Mouse (Mus musculus) heart, postnatal 10 days (tissue): ENCODE measurements around the gene Crygs. TPM values are rescaled to one million over a fixed set of nuclear protein-coding genes. Genes with fewer than 3 reads are reported as not detected.

ENCODE experiments used
- DNase-seq, 2 experiments: peaks; one replicate each; pipeline ENCODE4 v3.0.0; 2021
- intact Hi-C: fragments of 180-260 bp; cut with DNase I; formaldehyde crosslinking; loops from one replicate; pipeline ENCODE4 v1.15.1; 2025
- total RNA-seq, 2 experiments: library from RNA; stranded (reverse); gene quantifications; 2 replicates each; pipeline ENCODE4 v1.2.3; 2021

The Crygs gene
- total RNA-seq, result not detected

DNA sequence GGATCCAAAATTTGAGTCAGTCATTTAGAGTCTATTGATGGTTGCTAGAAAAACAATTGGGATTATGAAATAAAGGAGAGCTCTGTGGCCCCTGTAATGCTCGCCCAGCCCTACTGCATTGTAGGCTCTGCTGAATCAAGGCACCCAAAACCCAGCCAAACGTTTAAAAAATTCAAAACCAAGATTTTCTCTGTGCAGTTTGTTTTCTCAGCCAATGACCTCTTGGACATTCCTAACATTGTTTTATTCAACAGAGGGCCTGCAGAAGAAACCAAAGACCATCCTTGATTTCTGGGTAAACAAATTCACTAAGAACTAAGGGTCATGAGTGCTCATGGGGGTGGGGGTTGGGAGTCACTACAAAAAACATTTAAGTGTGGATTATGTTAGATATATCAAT is at the start of gene Crygs:
Crygs (minus strand) TSS at position 101 of the 400 bp plus-strand sequence.
- no peak for DNase-seq
- intact Hi-C loops, result no loop called here

DNA sequence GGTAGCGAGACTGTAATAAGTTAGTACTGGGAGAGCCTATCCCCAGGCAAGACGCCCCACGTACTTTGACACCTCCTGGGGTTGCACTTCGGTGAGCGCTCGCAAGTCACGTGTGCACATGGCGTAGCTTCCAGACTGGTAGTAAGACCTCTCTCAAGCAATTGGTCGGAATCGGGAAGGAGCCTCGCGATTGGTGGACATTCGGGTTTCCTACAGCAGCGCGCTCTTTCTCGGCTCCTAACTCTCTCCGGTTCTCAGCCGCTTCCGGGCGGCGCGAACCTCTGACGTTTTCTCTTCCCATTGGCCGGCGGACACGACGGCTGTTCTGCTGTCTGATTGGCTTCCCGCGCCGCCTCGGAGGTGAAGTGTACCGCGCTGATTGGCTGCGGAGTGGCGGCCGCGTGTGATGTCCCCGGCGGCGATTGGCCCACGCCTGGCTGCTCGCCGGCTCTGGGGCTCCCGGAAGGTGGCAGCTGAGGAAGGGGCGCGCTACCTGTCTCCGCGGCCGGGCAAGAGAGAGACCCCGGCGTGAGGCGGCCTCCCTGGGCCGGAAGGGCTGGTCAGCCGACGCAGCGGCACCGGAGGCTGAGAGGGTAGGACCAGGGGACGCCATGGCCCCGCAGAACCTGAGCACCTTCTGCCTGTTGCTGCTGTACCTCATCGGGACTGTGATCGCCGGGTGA is 46.2 kb upstream of the Crygs start, which contains the start of the genes Tbccd1 and Dnajb11:
Tbccd1 (minus strand) TSS at position 239 of the 683 bp plus-strand sequence.
Dnajb11 (plus strand) TSS at position 415 of the 683 bp plus-strand sequence.
- peak; percentile 99 to 100 for DNase-seq
- intact Hi-C loops, result loop anchor here (5.0 kb wide), 1 partner anchor 270 kb away; the partner anchor contains the start of gene Rfc4

DNA sequence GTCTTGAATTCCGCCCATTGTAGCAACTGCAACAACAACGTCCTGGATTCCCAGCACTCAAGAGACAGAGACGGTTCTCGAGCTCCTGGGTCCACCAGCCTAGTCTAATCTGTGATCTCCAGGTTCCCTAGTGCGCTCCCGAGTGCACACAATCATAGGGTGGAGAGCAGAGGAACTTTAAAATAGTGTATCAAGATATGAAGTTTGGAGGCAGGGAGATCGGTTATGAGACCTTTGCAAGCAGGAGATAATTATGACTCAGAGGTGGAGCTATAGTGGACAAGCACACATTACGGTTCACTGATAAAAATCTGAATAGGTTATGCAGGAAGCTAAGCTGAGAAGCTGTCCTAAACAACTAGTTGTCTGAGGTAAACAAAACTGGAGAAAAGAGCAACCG is 45.4 kb upstream of the Crygs start:
- intact Hi-C loops, result loop anchor here (5.0 kb wide), 1 partner anchor 271 kb away; the partner anchor contains the start of gene Rfc4
- no peak for DNase-seq

DNA sequence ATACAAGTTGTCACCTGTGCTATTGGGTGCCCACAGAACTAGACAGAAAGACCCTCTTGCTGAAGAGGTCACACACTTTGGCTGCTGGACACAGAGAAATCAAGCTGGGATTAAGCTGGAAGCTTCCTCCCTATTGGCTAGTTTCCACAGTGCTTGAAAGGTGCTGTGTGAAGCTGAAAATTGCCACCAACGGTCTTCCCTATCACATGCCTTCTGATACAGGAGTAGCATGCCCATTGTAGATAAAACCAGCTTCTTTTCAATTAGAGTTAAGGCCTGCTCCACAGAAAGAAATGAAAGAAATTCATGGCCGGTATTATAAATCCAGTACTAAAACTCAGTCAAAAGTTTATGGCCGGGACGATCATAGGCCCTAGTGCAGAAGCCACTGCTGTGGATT is 41.3 kb upstream of the Crygs start:
- DNase-seq, result no peak
- intact Hi-C loops, result no loop called here

DNA sequence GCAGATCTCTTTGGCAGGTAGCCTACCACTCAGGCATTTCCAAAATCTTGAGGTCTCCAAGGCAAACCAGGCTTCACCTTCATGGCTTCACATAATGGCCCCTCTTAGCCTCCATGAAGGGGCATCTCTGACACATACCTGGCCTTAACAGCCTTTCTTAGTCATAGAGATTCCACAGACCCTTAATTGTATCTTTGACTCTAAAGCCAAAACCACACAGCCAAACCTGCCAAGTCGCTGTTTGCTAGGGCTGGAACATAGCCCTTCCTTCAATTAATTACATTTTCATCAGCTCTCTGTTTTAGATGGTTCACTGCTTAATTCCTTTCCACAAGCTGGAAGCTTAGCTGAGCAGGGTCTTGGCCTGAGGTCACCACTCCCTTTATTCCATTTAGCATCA is 37.0 kb upstream of the Crygs start:
- intact Hi-C loops, result no loop called here
- DNase-seq, result no peak

DNA sequence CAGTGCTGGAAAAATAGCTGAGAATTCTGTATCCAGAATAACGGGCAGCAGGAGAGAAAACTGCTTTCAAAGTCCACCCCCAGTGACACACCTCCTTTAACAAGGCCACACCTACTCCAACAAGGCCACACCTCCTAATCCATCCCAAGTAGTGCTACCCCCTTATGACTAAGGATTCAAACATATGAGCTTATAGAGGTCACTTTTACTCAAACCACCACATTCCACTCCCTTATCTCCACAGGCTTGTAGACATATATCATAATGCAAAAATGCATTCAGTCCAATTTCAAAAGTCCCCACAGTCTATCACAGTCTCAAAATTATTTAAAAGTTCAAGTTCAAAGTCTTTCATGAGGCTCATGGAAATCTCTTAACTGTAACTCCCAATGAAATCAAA is 36.3 kb upstream of the Crygs start:
- intact Hi-C loops, result no loop called here
- no peak for DNase-seq

DNA sequence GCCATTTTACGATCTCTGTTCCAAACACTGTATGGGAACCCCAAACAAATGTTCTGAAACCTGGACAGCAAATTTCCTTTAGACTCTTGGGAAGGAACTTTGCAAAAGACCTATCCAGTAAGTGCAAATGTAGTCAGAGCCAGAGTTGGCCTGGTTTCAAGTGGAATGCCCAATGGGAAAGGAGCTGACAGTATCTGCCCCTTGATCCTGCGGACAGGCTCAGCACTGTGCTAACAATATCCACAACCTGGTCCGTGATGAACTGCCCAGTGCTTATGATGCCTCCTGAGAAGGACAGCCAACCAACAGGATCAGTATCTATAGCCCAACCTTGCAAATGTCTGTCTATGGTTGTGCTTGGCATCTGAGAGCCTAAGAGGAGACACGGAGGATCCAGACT is 34.1 kb upstream of the Crygs start:
- intact Hi-C loops, result no loop called here
- no peak for DNase-seq

DNA sequence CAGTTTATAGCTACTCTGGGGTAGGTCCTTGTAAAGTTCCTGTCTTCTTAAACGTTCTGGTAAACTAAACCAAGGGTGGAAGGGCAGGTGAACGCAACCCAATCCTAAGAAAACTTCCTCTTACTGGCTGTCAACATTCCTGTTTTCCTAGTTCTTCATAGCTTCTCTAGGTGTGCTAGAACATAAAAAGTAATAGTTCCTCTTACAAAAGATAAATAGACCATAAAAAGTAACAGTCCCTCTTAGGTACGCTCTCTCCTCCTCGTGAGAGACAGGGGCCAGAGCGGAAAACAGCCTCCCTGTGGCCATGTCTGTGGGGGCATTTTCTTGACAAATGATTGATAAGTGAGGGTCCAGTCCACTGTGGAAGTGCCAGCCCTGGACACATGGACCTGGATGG is 33.5 kb upstream of the Crygs start:
- intact Hi-C loops, result no loop called here
- no peak for DNase-seq

DNA sequence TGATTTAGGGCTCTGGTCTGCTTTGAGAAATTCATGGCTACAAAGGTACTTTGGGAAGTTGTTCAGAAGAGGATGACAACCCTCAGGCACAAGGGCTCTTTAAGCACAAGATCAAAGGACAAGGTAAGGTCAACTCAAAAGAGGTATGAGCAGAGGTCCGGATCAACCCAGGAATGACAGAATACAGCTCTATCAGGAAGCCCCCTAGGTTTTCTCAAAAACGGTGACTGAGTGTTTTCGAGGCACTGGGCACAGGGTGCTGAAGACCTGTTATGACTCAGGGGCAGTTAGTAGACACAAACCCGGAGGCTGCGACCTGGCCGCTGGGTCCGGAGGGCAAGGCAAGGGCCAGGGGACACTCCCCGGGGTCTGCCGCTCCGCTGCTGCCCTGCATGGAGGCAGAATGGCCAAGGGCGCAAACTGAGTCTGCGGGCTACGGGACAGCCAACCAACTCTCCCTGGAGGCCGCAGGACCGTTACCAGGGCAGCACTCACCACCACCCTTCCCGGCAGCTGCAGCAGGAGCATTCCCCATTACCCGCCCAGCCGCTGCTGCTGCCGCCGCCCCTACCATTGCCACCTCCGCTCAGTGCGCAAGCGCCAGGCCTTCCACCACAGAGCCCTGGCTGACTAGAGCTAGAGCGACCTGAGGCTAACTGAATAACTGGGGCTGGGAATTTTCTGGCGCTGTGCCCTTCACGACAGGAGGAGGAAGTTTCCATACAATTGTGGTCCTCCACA is 32.9 kb upstream of the Crygs start:
- intact Hi-C loops, result no loop called here
- peak; percentile 88 to 91 for DNase-seq

DNA sequence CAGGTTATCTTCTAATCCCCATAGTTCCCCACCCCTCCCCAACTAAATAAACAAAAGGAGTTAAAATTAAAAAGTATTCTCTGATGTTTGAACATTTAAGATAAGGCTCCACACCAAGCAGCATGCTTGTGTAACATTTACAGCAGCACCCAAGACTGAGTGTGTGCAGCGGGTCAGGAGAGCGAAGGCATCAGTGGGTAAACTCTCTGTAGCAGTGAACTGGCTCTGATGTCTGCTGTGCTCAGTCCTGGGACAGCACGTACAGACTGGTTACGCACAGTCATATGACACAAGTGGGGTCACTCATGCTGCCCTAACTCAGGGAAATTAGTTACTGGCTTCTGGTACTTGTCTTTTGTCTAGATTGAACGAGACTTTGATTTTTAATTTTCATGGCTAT is 31.5 kb upstream of the Crygs start:
- DNase-seq, result no peak
- intact Hi-C loops, result no loop called here

DNA sequence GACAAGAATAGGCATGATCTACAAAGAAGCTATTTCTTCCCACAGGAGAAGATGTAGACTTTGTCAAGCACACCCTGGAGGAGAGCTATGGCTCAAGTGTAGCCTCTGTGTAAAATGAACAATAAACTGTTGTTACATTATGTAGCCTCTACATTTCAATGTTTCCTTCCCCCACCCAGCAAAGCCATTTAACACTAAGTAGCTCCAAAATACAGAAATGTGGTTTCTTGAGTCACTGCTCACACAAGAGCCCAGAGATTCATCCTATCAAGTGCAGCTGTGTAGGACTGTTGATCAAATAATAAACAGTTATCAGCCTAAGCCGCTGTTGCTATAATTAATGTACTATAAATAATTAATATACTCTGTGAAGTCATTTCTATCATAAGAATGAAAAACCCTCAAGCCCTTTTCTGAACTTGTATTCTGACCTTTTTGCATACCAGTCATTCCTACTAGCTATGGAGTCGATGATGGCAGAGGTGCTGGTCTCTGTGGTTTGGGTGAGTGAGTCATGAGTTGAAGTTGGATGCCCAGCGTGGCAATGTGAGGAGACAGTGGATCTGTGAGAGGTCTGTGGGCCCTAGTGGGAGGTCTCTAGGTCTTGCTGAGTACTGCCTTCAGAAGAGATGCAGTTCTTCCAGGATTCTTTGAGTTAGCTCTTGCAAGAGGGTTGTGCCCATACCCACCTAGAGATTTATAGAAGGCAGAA is 27.9 kb upstream of the Crygs start:
- DNase-seq, result no peak
- intact Hi-C loops, result no loop called here

DNA sequence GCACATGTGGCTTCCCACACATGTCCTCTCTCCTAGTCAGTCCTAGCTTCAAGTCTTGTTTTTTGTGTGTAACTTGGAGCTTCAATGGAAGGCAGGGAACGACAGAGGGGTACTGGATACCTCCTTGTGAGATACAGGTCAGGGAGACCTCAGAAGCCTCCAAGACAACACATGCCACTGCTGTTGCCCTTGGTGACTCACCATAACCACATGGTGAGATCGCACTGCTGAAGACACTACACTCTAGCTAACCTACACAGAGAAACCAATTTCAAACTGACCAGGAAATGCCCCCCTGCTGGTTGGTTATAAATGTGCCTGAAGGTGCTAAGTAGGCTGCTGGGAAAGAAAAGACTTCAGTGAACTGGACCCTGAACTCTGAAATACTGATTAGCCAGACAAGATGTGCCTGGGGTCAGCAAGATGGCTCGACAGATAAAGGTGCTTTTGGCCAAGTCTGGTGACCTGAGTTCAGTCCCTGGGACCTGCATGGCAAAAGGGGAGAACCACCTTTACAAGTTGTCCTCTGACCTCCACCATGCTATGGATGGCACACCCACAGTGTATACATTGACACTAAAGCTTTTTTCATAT is 21.7 kb upstream of the Crygs start:
- intact Hi-C loops, result no loop called here
- no peak for DNase-seq

DNA sequence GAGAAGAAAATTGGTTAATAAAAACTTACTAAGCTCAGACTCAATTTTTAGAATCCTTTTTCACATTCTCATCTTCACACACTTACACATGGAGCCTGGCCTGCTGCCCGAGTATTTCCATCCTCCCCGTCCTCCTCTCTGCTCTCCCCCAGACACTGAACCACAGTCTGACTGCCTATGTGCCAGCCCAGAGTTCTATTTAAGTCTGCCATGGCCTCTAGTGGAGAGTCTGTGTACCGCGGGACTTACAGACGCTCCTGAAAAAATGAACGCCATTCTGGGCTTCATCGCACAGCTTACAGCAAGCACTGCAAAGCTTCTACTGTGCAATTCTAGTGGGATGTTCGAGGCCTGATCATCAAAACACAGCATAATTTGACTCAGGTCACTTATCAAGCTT is 9.4 kb upstream of the Crygs start:
- intact Hi-C loops, result no loop called here
- DNase-seq, result no peak

DNA sequence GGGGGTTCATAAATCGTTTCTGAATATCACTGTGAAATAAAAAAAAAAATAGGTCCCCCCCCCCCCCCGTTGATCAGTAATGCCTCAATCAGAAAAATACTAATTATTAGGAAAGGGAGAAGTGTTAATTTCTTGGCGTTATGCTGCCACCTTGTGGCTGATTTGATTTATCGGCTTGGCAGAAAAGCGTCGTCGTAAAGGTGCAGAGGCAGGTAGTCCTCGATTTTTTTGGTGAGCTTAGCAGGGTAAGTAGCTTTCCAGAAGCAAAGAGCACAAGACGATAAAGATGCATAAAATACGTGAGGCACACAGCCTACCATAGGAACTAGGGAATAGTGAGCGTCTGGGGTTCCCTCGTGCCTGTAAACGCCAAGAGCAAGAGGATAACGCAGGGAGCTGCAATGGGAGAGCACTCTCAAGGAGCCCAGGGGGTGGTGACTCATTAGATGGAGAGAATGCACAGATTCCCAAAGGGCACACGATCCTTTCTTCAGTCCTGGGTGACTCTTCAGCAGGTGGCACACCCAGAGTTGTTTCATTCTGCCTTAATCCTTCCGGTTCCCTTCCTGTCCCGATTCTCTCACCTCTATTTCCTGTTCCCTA is 3.8 kb downstream of the Crygs start:
- intact Hi-C loops, result loop anchor here (1.0 to 2.0 kb wide), 2 partner anchors 243 to 505 kb away; no protein-coding TSS in a partner anchor
- DNase-seq, result peak; percentile 48 to 72

DNA sequence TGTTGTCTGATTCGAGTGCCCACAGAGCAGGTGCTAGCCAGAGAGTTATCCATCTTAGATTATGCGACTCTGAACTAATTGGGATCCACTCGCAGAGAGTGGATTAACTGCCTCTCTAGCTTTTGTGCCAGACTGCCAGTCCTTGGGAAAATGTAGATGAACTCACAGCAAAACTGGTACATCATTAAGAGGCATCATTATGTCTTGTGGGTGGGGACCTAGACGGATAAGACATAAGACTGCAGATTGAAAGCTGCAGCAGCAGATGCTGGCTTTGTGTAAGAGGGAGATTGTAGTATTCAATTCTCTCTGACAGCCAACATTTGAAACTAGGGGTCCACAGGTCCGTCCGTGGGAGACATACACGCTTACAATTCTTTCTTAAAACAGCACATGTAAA is 8.6 kb downstream of the Crygs start:
- intact Hi-C loops, result no loop called here
- no peak for DNase-seq

DNA sequence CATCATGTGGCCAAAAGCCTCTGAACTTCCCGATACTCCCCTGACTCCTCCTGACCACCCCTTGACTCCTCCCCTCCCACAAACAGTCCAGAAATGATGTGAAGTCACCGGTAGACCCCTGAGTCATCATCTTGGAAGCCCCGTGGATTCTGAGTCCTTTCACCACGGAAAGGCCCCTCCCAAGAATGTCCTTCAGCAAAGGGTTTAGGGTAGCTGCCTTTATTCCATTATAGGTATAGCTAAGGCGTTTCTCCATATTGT is 10.6 kb downstream of the Crygs start:
- intact Hi-C loops, result no loop called here
- no peak for DNase-seq

DNA sequence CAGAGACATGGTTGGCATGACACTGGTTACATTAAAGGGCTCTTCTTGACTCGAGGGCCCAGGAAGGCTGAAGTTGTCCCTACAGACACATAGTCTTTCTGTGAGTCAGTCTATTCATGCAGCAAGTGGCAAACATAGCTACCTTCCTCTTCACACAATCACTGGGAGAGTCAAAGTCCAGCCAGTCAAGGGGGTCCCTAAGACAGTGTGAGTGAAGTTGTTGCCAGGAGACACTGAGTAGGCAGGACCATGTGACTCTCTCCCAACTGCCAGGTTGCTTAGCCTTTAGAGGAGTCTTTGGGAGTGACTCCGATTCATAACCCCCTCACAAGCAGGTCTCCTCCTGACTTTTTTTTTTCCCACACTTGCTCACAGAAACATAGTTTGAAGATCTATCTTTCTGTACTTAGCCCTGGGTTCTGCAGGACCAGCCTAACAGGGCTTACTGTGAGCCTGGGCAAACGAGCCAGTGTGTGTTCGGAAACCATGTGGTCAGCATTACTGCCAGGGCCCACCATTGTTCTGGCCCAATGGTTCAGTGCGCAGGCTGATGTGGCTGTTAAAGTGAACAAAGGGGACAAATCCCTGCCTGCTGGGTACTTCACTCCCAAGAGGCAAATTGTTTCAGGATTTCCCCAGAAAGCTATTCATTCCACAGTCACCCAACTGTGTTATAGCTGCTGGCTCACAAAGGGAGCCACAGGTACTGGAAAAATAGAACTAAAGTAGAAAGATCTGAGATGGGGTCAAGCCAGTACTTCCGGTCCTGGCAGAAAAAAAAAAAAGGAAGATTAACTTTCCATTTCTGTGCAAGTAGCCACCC is 11.1 kb downstream of the Crygs start:
- intact Hi-C loops, result no loop called here
- DNase-seq, result no peak

DNA sequence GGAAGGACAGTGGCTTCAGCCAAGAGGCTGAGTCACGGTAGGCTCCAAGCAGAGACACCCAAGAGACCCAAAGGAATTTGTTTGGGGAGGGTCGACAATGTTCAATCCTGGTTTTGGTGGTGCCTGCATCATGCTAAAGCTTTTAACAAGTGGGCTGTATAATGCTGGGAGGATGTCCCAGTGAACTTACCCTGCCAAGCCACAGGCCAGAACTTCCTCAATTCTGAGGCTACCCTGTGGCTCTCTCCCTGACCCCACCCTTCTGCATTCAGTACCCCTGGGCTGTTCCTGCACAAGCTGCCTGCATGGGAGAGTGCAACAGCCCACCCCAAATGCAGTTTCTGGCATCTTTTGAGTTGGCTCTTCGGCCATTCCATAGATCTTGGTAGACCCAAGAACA is 12.9 kb downstream of the Crygs start:
- intact Hi-C loops, result loop anchor here (5.0 kb wide), 1 partner anchor 146 kb away; no protein-coding TSS in a partner anchor
- no peak for DNase-seq

DNA sequence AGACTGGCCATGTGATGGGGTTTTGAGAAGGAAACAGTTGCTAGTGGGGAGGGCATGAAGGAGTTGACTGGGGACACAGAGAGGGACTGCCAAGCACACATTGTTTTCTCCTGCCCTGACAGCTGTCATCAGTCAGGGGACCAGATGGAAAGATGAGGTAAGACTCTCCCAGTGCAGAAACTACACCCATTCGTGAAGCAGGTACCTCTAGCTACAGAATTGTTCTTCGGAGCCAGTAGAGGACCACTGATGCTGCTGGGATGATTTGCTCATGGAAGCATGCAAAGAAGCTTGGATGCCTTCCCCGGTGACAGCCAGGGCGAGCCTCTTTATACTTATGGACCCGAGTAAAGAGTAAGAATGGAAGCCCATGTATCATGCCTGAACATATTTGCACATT is 13.9 kb downstream of the Crygs start:
- no peak for DNase-seq
- intact Hi-C loops, result loop anchor here (5.0 kb wide), 1 partner anchor 145 kb away; no protein-coding TSS in a partner anchor

DNA sequence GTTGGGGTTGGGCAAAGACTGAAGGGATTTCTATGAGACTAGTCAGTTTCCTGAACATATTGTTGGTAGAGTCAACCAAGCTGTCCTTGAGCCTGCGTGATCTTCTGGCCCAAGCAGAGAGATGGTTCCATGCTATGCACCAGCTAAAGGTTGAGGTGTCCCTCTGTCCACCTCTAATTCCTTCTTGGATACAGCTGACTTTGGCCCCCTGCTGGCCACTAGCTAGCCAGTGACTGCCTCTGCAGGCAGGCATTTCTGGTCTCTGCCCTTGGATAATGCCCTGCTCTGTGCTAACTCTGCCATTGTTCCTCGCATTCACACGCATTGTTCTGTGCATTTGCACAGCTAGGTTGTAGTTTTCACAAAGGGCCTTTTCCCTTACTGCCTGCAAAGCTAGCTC is 15.9 kb downstream of the Crygs start:
- intact Hi-C loops, result loop anchor here (5.0 kb wide), 1 partner anchor 143 kb away; no protein-coding TSS in a partner anchor
- peak; percentile 18 to 29 for DNase-seq
